Comparison of ENCODE assay signal across 33 mouse cellular contexts in genomic region chr1:172649396-172649795, GRCm38 (mm10). TPM values are rescaled to one million over a fixed set of nuclear protein-coding genes. Genes with fewer than 3 reads are reported as not detected.
DNase-seq lines count a peak whose midpoint lies in the region; ATAC-seq lines count a peak whose summit lies in the region.
"Had no signal": no experiment of that assay in that cellular context is flagged by ENCODE, and none has a peak within 500 bp of the region (broad histone marks: within the 10 kb centered on the region; RNA-seq: fewer than 3 reads in every experiment).

No protein-coding gene starts in this region.

- no peak for ATAC-seq in heart, embryonic 13.5 days (ENCODE audit: extremely low read depth, insufficient number of reproducible peaks, low FRiP score, low TSS enrichment)
- ATAC-seq in midbrain, embryonic 11.5 days (ENCODE audit: low FRiP score) = no peak
- no peak for ATAC-seq in midbrain, embryonic 15.5 days (replicated peaks)
- ATAC-seq: forebrain, embryonic 14.5 days; forebrain, postnatal 0 days; intestine, postnatal 0 days; Patski had no signal

- H3K4me3 ChIP-seq in heart, embryonic 10.5 days = no peak overlapping the region
- no peak overlapping the region for H3K4me3 ChIP-seq in heart, embryonic 13.5 days
- H3K4me3 ChIP-seq in midbrain, embryonic 11.5 days (ENCODE audit: low read depth, low read length) = no peak overlapping the region
- H3K4me3 ChIP-seq in midbrain, embryonic 15.5 days = no peak overlapping the region
- H3K4me3 ChIP-seq: embryonic facial prominence, embryonic 12.5 days; embryonic facial prominence, embryonic 15.5 days; hindbrain, embryonic 12.5 days; hindbrain, embryonic 15.5 days had no signal

- H3K36me3 ChIP-seq in heart, embryonic 10.5 days = no peaks in the 10 kb centered on the region
- no peaks in the 10 kb centered on the region for H3K36me3 ChIP-seq in heart, embryonic 13.5 days
- no peaks in the 10 kb centered on the region for H3K36me3 ChIP-seq in midbrain, embryonic 11.5 days (ENCODE audit: control insufficient read depth, insufficient read depth, low read length)
- no peaks in the 10 kb centered on the region for H3K36me3 ChIP-seq in midbrain, embryonic 15.5 days (replicated peaks)
- H3K36me3 ChIP-seq: embryonic facial prominence, embryonic 12.5 days; embryonic facial prominence, embryonic 15.5 days; G1E; hindbrain, embryonic 12.5 days; hindbrain, embryonic 15.5 days had no signal

- no peaks in the 10 kb centered on the region for H3K27me3 ChIP-seq in heart, embryonic 10.5 days (ENCODE audit: insufficient read depth, poor library complexity, severe bottlenecking)
- no peaks in the 10 kb centered on the region for H3K27me3 ChIP-seq in heart, embryonic 13.5 days (replicated peaks)
- H3K27me3 ChIP-seq in midbrain, embryonic 11.5 days (ENCODE audit: control insufficient read depth, insufficient read depth, low read length) = no peaks in the 10 kb centered on the region
- H3K27me3 ChIP-seq in midbrain, embryonic 15.5 days (replicated peaks) = no peaks in the 10 kb centered on the region
- H3K27me3 ChIP-seq: CH12.LX; embryonic facial prominence, embryonic 12.5 days; embryonic facial prominence, embryonic 15.5 days; hindbrain, embryonic 12.5 days; hindbrain, embryonic 15.5 days had no signal

- peaks cover 14% of the 10 kb centered on the region for H3K4me1 ChIP-seq in heart, embryonic 10.5 days
- H3K4me1 ChIP-seq in heart, embryonic 13.5 days = peaks cover 44% of the 10 kb centered on the region
- no peaks in the 10 kb centered on the region for H3K4me1 ChIP-seq in midbrain, embryonic 11.5 days (ENCODE audit: control insufficient read depth, insufficient read depth, low read length)
- no peaks in the 10 kb centered on the region for H3K4me1 ChIP-seq in midbrain, embryonic 15.5 days
- H3K4me1 ChIP-seq: embryonic facial prominence, embryonic 12.5 days; embryonic facial prominence, embryonic 15.5 days; hindbrain, embryonic 12.5 days; hindbrain, embryonic 15.5 days had no signal

- peak overlapping the region; percentile 29; the same call in 1 of the 2 replicates for H3K27ac ChIP-seq in heart, embryonic 10.5 days
- H3K27ac ChIP-seq in heart, embryonic 13.5 days (replicated peaks) = peak overlapping the region; percentile 12
- H3K27ac ChIP-seq in midbrain, embryonic 11.5 days (ENCODE audit: low read depth, low read length) = no peak overlapping the region
- no peak overlapping the region for H3K27ac ChIP-seq in midbrain, embryonic 15.5 days
- H3K27ac ChIP-seq: embryonic facial prominence, embryonic 12.5 days; embryonic facial prominence, embryonic 15.5 days; hindbrain, embryonic 12.5 days; hindbrain, embryonic 15.5 days had no signal

- no peak for DNase-seq in heart, embryonic 10.5 days (ENCODE audit: low spot score)
- no peak for DNase-seq in heart, adult 11 months
- DNase-seq in heart, postnatal 4 days = no peak
- peak; percentile 75 for DNase-seq in midbrain, embryonic 11.5 days (ENCODE audit: low spot score, missing footprints)
- no peak for DNase-seq in lung, postnatal 10 days
- DNase-seq: adrenal gland, postnatal 10 days; adrenal gland, postnatal 36 days; B cell, adult 2 months; cerebellum, adult 18-20 months; cerebellum, adult 9-10 months; cerebellum, postnatal 14 days; forebrain, postnatal 0 days; gastrocnemius, postnatal 10 days; gastrocnemius, postnatal 36 days; heart, postnatal 10 days had no signal

- WGBS in heart, embryonic 10.5 days = 42% methylated on average over 9 of the region's 9 CpGs
- 35% methylated on average over 9 of the region's 9 CpGs for WGBS in heart, embryonic 13.5 days
- WGBS in midbrain, embryonic 11.5 days = 89% methylated on average over 9 of the region's 9 CpGs
- WGBS in midbrain, embryonic 15.5 days = 84% methylated on average over 9 of the region's 9 CpGs

- no peak overlapping the region for H3K4me2 ChIP-seq in heart, embryonic 13.5 days
- no peak overlapping the region for H3K4me2 ChIP-seq in midbrain, embryonic 11.5 days
- H3K4me2 ChIP-seq in midbrain, embryonic 15.5 days = no peak overlapping the region
- H3K4me2 ChIP-seq: embryonic facial prominence, embryonic 12.5 days; embryonic facial prominence, embryonic 15.5 days; hindbrain, embryonic 12.5 days; hindbrain, embryonic 15.5 days had no signal

- no peaks in the 10 kb centered on the region for H3K9me3 ChIP-seq in heart, embryonic 10.5 days
- no peaks in the 10 kb centered on the region for H3K9me3 ChIP-seq in heart, embryonic 13.5 days
- no peaks in the 10 kb centered on the region for H3K9me3 ChIP-seq in midbrain, embryonic 11.5 days (ENCODE audit: control insufficient read depth, low read length)
- no peaks in the 10 kb centered on the region for H3K9me3 ChIP-seq in midbrain, embryonic 15.5 days
- H3K9me3 ChIP-seq: embryonic facial prominence, embryonic 12.5 days; embryonic facial prominence, embryonic 15.5 days; hindbrain, embryonic 12.5 days; hindbrain, embryonic 15.5 days had no signal

- H3K9ac ChIP-seq in heart, embryonic 13.5 days = no peak overlapping the region
- H3K9ac ChIP-seq in midbrain, embryonic 11.5 days (ENCODE audit: low read length) = no peak overlapping the region
- no peak overlapping the region for H3K9ac ChIP-seq in midbrain, embryonic 15.5 days
- H3K9ac ChIP-seq: embryonic facial prominence, embryonic 12.5 days; embryonic facial prominence, embryonic 15.5 days; forebrain, postnatal 0 days; hindbrain, embryonic 12.5 days; hindbrain, embryonic 15.5 days had no signal

RNA-seq across cellular contexts. Expression of gene Dusp23, which starts 16.6 kb away (rescaled TPM):
- polyA plus RNA-seq in heart, embryonic 10.5 days (2016; fragmentation: Nextera tagmentation; extraction: Ambion mirVana) = 9.2 and 10.5 TPM in 2 replicates
- 10.4 and 10.9 TPM in 2 replicates for polyA plus RNA-seq in heart, embryonic 13.5 days (2015; fragmentation: Nextera tagmentation; extraction: Ambion mirVana)
- 1 to 10 TPM; 6.0 to 6.3 TPM for total RNA-seq in heart, postnatal 4 days (2021)
- 6.5 and 7.4 TPM in 2 replicates for polyA plus RNA-seq in midbrain, embryonic 11.5 days (2014; fragmentation: Nextera tagmentation; extraction: Ambion mirVana)
- polyA plus RNA-seq in midbrain, embryonic 15.5 days (2015; fragmentation: Nextera tagmentation; extraction: Ambion mirVana) = 6.4 and 6.8 TPM in 2 replicates
- total RNA-seq: G1E had no signal
- polyA plus RNA-seq: G1E had no signal

RNA-seq across cellular contexts. Expression of gene Fcrl6, which starts 47.0 kb away (rescaled TPM):
- polyA plus RNA-seq in heart, embryonic 10.5 days (2016; fragmentation: Nextera tagmentation; extraction: Ambion mirVana) = not detected in 2 replicates
- not detected in 2 replicates for polyA plus RNA-seq in heart, embryonic 13.5 days (2015; fragmentation: Nextera tagmentation; extraction: Ambion mirVana)
- not detected for total RNA-seq in heart, postnatal 4 days (2021)
- 0.12 and 0.20 TPM in 2 replicates for polyA plus RNA-seq in midbrain, embryonic 11.5 days (2014; fragmentation: Nextera tagmentation; extraction: Ambion mirVana)
- 0.17 and 0.19 TPM in 2 replicates for polyA plus RNA-seq in midbrain, embryonic 15.5 days (2015; fragmentation: Nextera tagmentation; extraction: Ambion mirVana)
- total RNA-seq: adrenal gland, adult 18-20 months; adrenal gland, postnatal 10 days; adrenal gland, postnatal 36 days; CH12.LX; forebrain, postnatal 0 days; G1E; gastrocnemius, postnatal 10 days; gastrocnemius, postnatal 36 days; granulocyte monocyte progenitor cell, adult 5-6 weeks; heart, postnatal 10 days; hematopoietic stem cell, adult 5-6 weeks had no signal
- polyA plus RNA-seq: forebrain, embryonic 11.5 days; forebrain, embryonic 14.5 days; G1E; heart, embryonic 14.5 days; intestine, embryonic 14.5 days; intestine, postnatal 0 days; Patski had no signal

RNA-seq across cellular contexts. Expression of gene Crp, which starts 48.5 kb away (rescaled TPM):
- polyA plus RNA-seq in heart, embryonic 10.5 days (2016; fragmentation: Nextera tagmentation; extraction: Ambion mirVana) = 0.20 TPM in 1 of 2 replicates, not detected in the other
- polyA plus RNA-seq in heart, embryonic 13.5 days (2015; fragmentation: Nextera tagmentation; extraction: Ambion mirVana) = 0.21 and 0.92 TPM in 2 replicates
- total RNA-seq in heart, postnatal 4 days (2021) = not detected
- not detected in 2 replicates for polyA plus RNA-seq in midbrain, embryonic 11.5 days (2014; fragmentation: Nextera tagmentation; extraction: Ambion mirVana)
- 0.13 TPM in 1 of 2 replicates, not detected in the other for polyA plus RNA-seq in midbrain, embryonic 15.5 days (2015; fragmentation: Nextera tagmentation; extraction: Ambion mirVana)
- total RNA-seq: adrenal gland, adult 18-20 months; CH12.LX; granulocyte monocyte progenitor cell, adult 5-6 weeks; heart, postnatal 10 days; hematopoietic stem cell, adult 5-6 weeks had no signal
- polyA plus RNA-seq: embryonic facial prominence, embryonic 12.5 days; embryonic facial prominence, embryonic 15.5 days; forebrain, embryonic 11.5 days; forebrain, postnatal 0 days; frontal cortex, adult 2 months; G1E; heart, embryonic 14.5 days; hindbrain, embryonic 12.5 days had no signal

RNA-seq across cellular contexts. Expression of gene Slamf8, which starts 59.0 kb away (rescaled TPM):
- not detected in 2 replicates for polyA plus RNA-seq in heart, embryonic 10.5 days (2016; fragmentation: Nextera tagmentation; extraction: Ambion mirVana)
- not detected in 2 replicates for polyA plus RNA-seq in heart, embryonic 13.5 days (2015; fragmentation: Nextera tagmentation; extraction: Ambion mirVana)
- not detected for total RNA-seq in heart, postnatal 4 days (2021)
- not detected in 2 replicates for polyA plus RNA-seq in midbrain, embryonic 11.5 days (2014; fragmentation: Nextera tagmentation; extraction: Ambion mirVana)
- not detected in 2 replicates for polyA plus RNA-seq in midbrain, embryonic 15.5 days (2015; fragmentation: Nextera tagmentation; extraction: Ambion mirVana)
- total RNA-seq: forebrain, postnatal 0 days; gastrocnemius, postnatal 10 days; gastrocnemius, postnatal 36 days; heart, postnatal 10 days had no signal
- polyA plus RNA-seq: embryonic facial prominence, embryonic 12.5 days; embryonic facial prominence, embryonic 15.5 days; forebrain, embryonic 11.5 days; forebrain, embryonic 14.5 days; G1E; hindbrain, embryonic 12.5 days; hindbrain, embryonic 15.5 days; Patski had no signal

Comparison
In these comparisons a context has a peak if more than half of its experiments do, and no peak if none do; other contexts are left out.
1. H3K27ac ChIP-seq: peak in heart, embryonic 10.5 days (single experiment) and heart, embryonic 13.5 days (single experiment); none in midbrain, embryonic 11.5 days (single experiment) and midbrain, embryonic 15.5 days (single experiment).